Mouse (Mus musculus) G1E-ER4 (cell line): ENCODE data around the gene Sirt3. TPM values are rescaled to one million over a fixed set of nuclear protein-coding genes. Genes with fewer than 3 reads are reported as not detected.

ENCODE experiments used
- GATA1 ChIP-seq: IDR thresholded peaks from one replicate; pipeline ENCODE4 v1.8.0; 2012; ENCODE audit warnings: low read length, inconsistent platforms
- polyA plus RNA-seq: library from polyadenylated mRNA; stranded (reverse); fragments of >175 nt; gene quantifications from 2 replicates; pipeline ENCODE4 v1.2.3, GENCODE M21; 2012

Sirt3 gene
- polyA plus RNA-seq, 1 experiment = 38.9 TPM

- TF ChIP-seq GATA1 = no peak
Observed at GRCm38 (mm10) chr7:140905642-140906081, 23.6 kb upstream of the Sirt3 start.

DNA sequence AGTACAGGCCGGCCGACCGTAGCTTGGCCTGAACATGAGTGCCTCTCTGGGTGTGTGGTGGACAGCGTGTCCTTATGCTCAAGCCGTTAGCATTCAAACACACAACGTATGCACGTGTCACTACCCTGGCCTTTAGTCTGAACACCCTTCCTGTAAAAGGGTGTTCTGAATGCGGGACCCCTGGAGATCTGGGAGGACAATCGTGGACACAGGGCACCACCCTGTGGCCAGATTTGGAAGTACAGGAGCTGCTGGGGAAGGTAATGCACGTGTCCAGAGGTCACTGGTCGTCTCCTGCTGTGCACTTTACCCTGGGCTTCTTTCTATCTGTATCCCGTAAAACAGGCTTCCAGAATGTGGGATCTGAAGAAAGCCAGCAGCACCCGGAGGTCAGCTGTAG, 21.1 kb upstream of the Sirt3 start:
- no peak for TF ChIP-seq GATA1

DNA sequence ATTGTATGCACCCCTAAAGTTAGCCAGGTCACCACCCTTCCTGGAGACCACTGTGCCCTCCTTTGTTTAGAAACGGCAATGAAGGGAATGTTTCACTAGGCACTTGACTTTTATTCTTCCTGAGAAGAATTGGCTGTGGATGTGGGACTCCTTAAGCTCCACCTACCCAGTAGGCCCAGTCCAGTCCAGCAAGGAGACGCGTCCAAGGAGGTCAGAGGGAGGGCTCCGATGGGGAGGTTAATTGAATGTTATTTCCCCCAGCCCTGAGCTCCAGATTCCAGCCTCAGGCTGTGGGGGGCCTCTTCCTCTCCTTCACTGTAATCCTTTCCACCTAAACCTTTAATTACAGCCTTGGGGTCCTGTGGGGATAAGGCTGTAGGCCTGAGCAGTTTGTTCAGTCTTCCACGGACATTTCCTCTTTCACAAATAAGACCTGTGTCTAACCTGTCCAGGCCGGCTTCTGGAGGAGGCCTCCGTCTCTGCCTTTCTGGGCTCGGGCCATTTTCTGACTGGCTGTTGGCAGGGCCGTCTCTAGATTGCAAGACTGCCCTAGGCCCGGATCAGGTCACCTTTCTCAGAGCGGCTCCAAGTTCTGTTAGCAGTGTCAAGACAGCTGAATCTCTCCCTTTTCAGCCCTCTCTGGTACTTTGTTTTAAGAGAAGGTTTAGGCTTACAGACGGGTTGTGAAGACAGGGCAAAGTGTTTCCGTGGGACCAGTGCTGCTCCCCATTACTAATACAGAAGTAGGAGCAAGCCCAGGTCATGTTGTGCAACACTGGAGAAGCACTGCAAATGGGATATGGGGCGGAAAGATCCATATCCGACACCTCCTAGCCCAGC, 20.1 kb upstream of the Sirt3 start:
- TF ChIP-seq GATA1 = no peak

DNA sequence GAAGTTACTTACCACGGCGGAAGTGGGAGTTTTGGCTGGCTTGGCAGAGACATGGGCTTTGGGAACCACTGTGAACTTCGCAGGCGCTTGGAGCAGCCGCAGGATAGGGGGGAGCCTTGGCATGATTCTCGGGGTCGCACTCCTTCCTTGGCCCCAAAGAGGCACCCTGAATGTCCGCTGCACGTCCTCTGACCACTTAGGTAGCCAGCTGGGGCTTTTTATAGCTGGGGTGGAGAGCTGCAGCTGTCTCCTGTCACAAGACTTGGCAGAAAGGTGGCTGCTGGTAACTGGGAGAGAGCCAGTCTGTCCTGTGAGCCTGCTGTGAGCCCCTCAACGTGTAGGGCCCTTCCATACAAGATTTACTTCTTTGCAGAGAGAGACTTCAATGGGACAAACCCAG, 18.1 kb upstream of the Sirt3 start, which contains the start of gene Cox8b:
TSS of gene Cox8b (minus strand) at position 227 of the 400 bp plus-strand sequence.
- no peak for TF ChIP-seq GATA1

DNA sequence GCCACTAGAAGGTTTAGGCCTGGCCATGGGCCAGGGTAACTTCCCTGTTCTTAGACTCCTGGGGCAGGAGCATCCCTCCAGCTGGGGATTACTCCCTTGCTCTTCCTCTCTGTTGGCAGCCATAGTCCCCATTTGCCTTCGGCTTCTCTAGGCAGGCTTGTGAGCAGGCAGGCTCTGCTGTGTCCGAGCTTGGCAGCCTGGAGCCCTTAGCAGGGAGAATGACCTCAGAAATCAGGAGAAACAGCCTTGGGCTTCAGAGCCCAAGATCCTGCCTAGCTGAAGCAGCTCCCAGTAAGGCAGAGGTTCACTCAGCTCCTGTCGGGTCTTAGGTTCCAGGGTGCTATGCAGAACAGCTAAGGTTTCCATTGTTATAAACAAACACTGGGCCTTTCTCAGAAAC, 17.0 kb upstream of the Sirt3 start:
- TF ChIP-seq GATA1 = no peak

DNA sequence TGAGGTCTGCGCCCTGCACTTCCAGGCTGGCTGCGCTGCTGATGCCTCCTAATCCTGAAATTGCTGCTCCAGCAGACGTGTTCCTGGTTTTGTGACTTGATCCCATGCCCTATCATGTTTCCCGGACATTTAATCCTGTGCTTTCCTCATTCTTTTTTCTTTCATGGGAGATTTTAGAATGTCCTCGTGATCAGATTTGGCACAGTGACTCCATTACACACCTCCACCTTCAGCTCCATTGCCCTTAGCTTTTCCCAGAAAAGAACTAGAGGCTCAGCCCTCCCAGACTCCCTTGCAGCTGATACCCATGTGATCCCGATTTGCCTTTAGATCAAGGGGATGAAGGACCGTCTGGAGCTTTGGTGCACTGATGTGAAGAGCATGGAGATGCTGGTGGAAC, 15.8 kb upstream of the Sirt3 start:
- TF ChIP-seq GATA1 = no peak

GRCm38 (mm10) chr7:140894611-140895010, 12.5 kb upstream of the Sirt3 start:
- TF ChIP-seq GATA1 = no peak

GRCm38 (mm10) chr7:140894031-140894430, 11.9 kb upstream of the Sirt3 start:
- TF ChIP-seq GATA1 = no peak

DNA sequence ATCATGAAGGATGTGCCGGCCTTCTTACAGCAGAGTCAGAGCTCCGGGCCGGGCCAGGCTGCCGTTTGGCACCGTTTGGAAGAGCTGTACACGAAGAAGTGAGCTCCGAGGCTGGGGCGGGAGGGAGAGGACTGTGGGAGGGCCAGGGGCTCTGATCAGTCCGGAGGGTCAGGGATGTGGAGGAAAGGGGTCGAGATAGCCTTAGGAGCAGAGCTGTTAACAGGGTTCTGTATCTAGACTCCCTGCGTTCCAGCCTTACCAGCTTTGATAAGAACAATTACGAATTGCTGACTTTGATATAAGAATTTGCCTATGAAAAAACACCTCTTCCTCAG, 327 bp upstream of the Sirt3 start:
- TF ChIP-seq GATA1 = no peak

GRCm38 (mm10) chr7:140880865-140881515, 1.1 kb downstream of the Sirt3 start:
- no peak for TF ChIP-seq GATA1

DNA sequence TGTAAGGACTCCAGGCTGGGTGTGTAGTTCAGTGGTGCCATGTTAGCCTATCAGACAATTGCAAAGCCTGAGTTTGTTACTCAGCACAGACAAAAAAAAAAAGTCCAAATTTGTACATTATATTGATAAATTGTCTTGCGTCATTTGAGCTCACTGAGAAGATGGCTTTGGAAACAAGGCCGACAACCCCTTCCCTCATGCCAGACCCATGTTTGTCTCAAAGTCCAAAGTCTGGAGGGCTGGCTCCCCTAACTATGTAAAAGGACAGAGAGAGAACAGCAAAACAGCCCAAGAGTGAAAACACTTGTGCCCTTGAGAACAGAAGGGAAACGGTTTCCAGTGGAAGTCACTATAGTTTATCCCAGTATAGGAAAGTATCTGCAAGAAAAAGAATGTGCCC, 1.7 kb downstream of the Sirt3 start:
- TF ChIP-seq GATA1 = no peak

GRCm38 (mm10) chr7:140879355-140879754, 2.8 kb downstream of the Sirt3 start:
- TF ChIP-seq GATA1 = no peak

GRCm38 (mm10) chr7:140877364-140877763, 4.7 kb downstream of the Sirt3 start:
- no peak for TF ChIP-seq GATA1

- TF ChIP-seq GATA1 = no peak
Observed at GRCm38 (mm10) chr7:140874224-140874623, 7.9 kb downstream of the Sirt3 start.

DNA sequence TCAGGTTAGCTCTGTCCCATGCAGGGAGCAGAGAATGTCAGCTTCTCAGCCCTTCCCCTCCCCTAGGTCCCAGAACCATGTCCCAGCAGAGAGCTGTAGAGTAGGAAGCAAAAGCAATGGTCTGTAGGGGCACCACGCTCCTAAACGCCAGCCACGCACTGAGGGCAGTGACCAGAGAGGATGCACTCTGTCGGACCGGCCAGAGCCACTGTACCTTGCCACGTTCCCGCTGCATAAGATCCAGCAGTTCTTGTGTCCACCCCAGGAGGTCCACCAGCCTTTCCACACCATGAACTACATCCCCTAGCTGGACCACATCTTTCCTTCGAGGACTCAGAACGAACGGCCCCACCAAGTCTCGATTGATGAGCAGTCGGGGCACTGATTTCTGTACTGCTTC, 17.3 kb downstream of the Sirt3 start:
- no peak for TF ChIP-seq GATA1

DNA sequence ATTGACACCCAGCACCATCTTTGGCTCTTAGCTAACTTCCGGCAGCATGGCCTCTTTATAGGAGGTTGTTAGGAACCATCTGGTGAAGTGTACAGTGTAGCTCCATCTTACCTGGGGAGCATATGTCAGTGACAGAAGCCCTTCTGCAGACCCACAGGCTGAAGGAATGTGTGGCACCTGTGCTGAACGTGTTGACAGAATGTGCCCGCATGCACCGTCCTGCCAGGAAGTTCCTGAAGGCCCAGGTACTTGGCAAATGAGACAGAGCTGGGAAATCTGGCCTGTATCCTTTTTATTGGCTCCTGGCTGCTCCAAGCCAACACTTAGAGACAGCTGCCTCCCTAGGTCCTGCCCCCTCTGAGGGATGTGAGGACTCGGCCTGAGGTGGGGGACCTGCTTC, 21.4 kb downstream of the Sirt3 start:
- TF ChIP-seq GATA1 = no peak

GRCm38 (mm10) chr7:140859997-140860396, 22.1 kb downstream of the Sirt3 start:
- TF ChIP-seq GATA1 = no peak
